Mouse (Mus musculus) spleen, adult 10 weeks (tissue): Measurements from ENCODE around the gene Med13. TPM values are rescaled to one million over a fixed set of nuclear protein-coding genes. Genes with fewer than 3 reads are reported as not detected.

Source experiments
- polyA plus RNA-seq: library from polyadenylated mRNA; stranded (reverse); fragments of 350-450 nt; fragmentation: Illumina TruSeq; extraction: RNeasy Lipid Tissue Mini Kit (QIAGEN cat#74804); gene quantifications from one replicate; pipeline ENCODE4 v1.2.3, GENCODE M21; 2015; ENCODE audit warnings: low replicate concordance; ENCODE audit not compliant: insufficient read depth

Med13 gene
- 92.9 TPM for polyA plus RNA-seq

GRCm38 (mm10) chr11:86356854-86357788 lies at the start of gene Med13:
Med13 (minus strand) TSS chr11:86357602.

DNA sequence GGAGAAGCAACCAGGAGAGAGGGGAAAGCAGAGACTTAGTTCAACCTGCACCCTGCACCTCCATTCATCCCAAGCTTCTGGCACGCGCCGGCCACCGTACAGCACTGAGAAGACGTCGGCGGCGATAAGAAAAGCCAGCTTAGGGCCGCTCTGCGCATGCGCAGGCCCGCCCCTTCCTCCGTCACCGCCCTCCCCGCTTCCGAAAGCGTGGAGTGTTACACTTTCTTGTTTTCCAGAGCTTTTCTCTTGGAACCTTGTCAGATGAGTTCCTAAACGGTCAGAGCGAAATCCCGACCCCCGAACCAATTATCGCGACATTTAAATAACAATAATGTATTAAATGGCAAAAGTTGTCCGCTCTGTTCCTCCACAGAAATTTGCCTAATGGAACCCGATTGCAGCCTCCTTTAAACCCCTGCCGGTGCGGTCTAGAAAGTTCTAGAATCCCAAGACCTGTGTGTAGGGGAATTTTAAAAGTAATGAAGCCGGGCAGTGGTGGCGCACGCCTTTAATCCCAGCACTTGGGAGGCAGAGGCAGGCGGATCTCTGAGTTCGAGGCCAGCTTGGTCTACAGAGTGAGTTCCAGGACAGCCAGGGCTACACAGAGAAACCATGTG lies 99.8 kb downstream of the Med13 start, which contains the start of gene Ints2:
Ints2 (minus strand) TSS at position 116 of the 617 bp plus-strand sequence.

Other genes starting within 250 kb of the Med13 start
- 3.5 TPM for gene Brip1, start 156.4 kb downstream of the Med13 start, polyA plus RNA-seq
- 19.5 TPM for gene Ints2, start 100.0 kb downstream of the Med13 start, polyA plus RNA-seq
- gene Rnft1, start 127.1 kb upstream of the Med13 start, polyA plus RNA-seq, result 37.6 TPM
- 57.9 TPM for gene Rps6kb1, start 187.2 kb upstream of the Med13 start, polyA plus RNA-seq
- gene Tubd1, start 187.4 kb upstream of the Med13 start, polyA plus RNA-seq, result 12.6 TPM